Mouse (Mus musculus) spleen, postnatal 10 days (tissue): ENCODE measurements around the gene Galm.

Experiments
- DNase-seq, 2 experiments: peaks; one replicate each; pipeline ENCODE4 v3.0.0; 2021 to 2022; ENCODE audit warnings: low spot score in 2 of 2

Gene Galm

GRCm38 (mm10) chr17:80128476-80128990 lies 1.3 kb downstream of the Galm start:
- DNase-seq = no peak

- DNase-seq = no peak
These were observed 2.1 kb downstream of the Galm start for GRCm38 (mm10) chr17:80129387-80129786.

GRCm38 (mm10) chr17:80130718-80131430 lies 3.6 kb downstream of the Galm start:
- no peak for DNase-seq

GRCm38 (mm10) chr17:80131431-80131766 lies 4.1 kb downstream of the Galm start:
- DNase-seq = no peak

- DNase-seq = no peak
These were observed 4.6 kb downstream of the Galm start for GRCm38 (mm10) chr17:80131838-80132237.

- DNase-seq = no peak
These were observed 5.2 kb downstream of the Galm start for GRCm38 (mm10) chr17:80132502-80132901.

- DNase-seq = peak in 1 of 2 experiments; percentile 39
These were observed 11.3 kb downstream of the Galm start for GRCm38 (mm10) chr17:80138434-80139162.

GRCm38 (mm10) chr17:80139753-80140444 lies 12.6 kb downstream of the Galm start:
- DNase-seq = no peak

- DNase-seq = no peak
These were observed 16.4 kb downstream of the Galm start for GRCm38 (mm10) chr17:80143478-80144232.

GRCm38 (mm10) chr17:80145210-80145609 lies 17.9 kb downstream of the Galm start:
- DNase-seq = no peak

- no peak for DNase-seq
These were observed 18.5 kb downstream of the Galm start for GRCm38 (mm10) chr17:80145771-80146170.

GRCm38 (mm10) chr17:80148053-80148994 lies 21.1 kb downstream of the Galm start:
- DNase-seq = peak in 1 of 2 experiments; percentile 28

- no peak for DNase-seq
These were observed 21.7 kb downstream of the Galm start for GRCm38 (mm10) chr17:80148995-80149388.

GRCm38 (mm10) chr17:80151353-80151752 lies 24.1 kb downstream of the Galm start:
- DNase-seq = no peak

- no peak for DNase-seq
These were observed 25.7 kb downstream of the Galm start for GRCm38 (mm10) chr17:80152767-80153630.

GRCm38 (mm10) chr17:80153631-80154030 lies 26.4 kb downstream of the Galm start:
- DNase-seq = no peak

- no peak for DNase-seq
These were observed 29.6 kb downstream of the Galm start for GRCm38 (mm10) chr17:80156905-80157304.

- no peak for DNase-seq
These were observed 30.2 kb downstream of the Galm start for GRCm38 (mm10) chr17:80157489-80157888.

GRCm38 (mm10) chr17:80160454-80160853 lies 33.2 kb downstream of the Galm start:
- DNase-seq = no peak

- no peak for DNase-seq
These were observed 36.7 kb downstream of the Galm start for GRCm38 (mm10) chr17:80163991-80164390.
